8 mouse cellular contexts compared by ENCODE assay signal in the genomic region with DNA sequence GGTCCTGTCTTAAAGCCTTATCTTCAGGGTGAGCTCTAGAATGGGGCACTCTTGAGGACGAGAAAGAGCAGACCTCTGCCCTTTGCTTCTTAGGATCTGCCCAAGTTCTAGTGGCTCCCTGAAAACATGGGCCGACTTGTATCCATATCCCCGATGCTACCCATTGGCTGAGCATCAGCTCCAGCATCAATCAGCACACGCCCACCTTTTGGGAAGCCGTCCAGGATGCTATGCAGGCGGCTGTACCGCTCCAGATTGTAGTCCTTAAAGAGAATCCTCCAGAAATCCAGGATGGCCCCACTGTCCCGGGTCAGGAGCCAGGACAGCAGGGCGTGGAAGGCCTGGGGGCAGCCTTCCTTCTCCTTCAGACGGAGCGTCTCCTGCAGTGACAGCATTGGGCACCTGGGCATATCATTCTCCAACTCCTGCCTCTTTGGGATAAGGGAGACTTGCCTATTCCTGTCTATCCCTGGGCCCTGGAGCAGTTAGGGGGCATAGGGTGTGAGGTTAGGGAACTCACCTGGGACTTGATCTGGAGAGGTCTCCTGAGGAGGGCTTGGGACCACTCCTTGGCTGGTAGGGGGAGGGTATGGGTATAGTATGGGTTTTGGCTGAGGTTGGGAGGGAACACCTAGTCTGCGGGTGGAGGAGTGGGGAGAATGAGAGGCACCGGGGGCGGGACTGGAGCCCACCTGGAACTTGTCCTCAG. TPM values are rescaled to one million over a fixed set of nuclear protein-coding genes. Genes with fewer than 3 reads are reported as not detected.
DNase-seq lines count a peak whose midpoint lies in the region; ATAC-seq and TF ChIP-seq lines count a peak whose summit lies in the region.

No protein-coding gene starts in this region.

- H3K9me3 ChIP-seq in ES-E14 (ENCODE audit: control insufficient read depth, insufficient read depth, low read depth, low read length): no peaks in the 10 kb centered on the region
- no peaks in the 10 kb centered on the region for H3K9me3 ChIP-seq in intestine, embryonic 14.5 days (ENCODE audit: control insufficient read depth, low read length)
- H3K9me3 ChIP-seq in midbrain, embryonic 11.5 days (ENCODE audit: control insufficient read depth, low read length): no peaks in the 10 kb centered on the region

- 62% methylated on average over 14 of the region's 14 CpGs for WGBS in intestine, embryonic 14.5 days
- WGBS in midbrain, embryonic 11.5 days: 61% methylated on average over 14 of the region's 14 CpGs

- intact Hi-C loops in gastrocnemius, adult 2 months (cut with DNase I): no loop called here

- no peaks in the 10 kb centered on the region for H3K27me3 ChIP-seq in intestine, embryonic 14.5 days (replicated peaks; ENCODE audit: control insufficient read depth, insufficient read depth, low read length)
- no peaks in the 10 kb centered on the region for H3K27me3 ChIP-seq in midbrain, embryonic 11.5 days (ENCODE audit: control insufficient read depth, insufficient read depth, low read length)

- H3K4me3 ChIP-seq in gastrocnemius, adult 2 months: peak overlapping the region; percentile 50; the same call in 1 of the 2 replicates
- peak overlapping the region; percentile 34 to 50; a peak in 3 of 4 replicates for H3K4me3 ChIP-seq in ES-E14 (ENCODE audit: insufficient read depth in 1 of 2, low read depth in 1 of 2, low read length in 2 of 2, poor library complexity in 1 of 2, severe bottlenecking in 1 of 2)
- peak overlapping the region; percentile 18; the same call in 1 of the 2 replicates for H3K4me3 ChIP-seq in intestine, embryonic 14.5 days (ENCODE audit: low read depth, low read length)
- peak overlapping the region; percentile 17; the same call in 1 of the 2 replicates for H3K4me3 ChIP-seq in midbrain, embryonic 11.5 days (ENCODE audit: low read depth, low read length)

- 0 out of 2 replicates have a peak overlapping the region, but pooled peaks have one; percentile 8 for H3K9ac ChIP-seq in ES-E14 (ENCODE audit: insufficient read depth, low read depth, low read length, poor library complexity, severe bottlenecking)
- H3K9ac ChIP-seq in intestine, embryonic 14.5 days (ENCODE audit: low read length): no peak overlapping the region
- H3K9ac ChIP-seq in midbrain, embryonic 11.5 days (ENCODE audit: low read length): peak overlapping the region; percentile 34

- no peak for DNase-seq in gastrocnemius, adult 2 months
- no peak for DNase-seq in gastrocnemius, adult 8-10 months (ENCODE audit: low spot score in 2 of 2)
- no peak for DNase-seq in ES-E14 (ENCODE audit: low read depth, low spot score)
- no peak for DNase-seq in intestine, embryonic 14.5 days (ENCODE audit: low spot score)
- DNase-seq in midbrain, embryonic 11.5 days (ENCODE audit: low spot score, missing footprints): peak; percentile 67
- DNase-seq in spleen, postnatal 4 days (ENCODE audit: low spot score in 2 of 2): no peak
- no peak for DNase-seq in c-Kit-positive CD71-positive TER-119-positive erythroid progenitor cells, embryonic 14.5 days (ENCODE audit: low spot score)
- DNase-seq in cerebellum, postnatal 10 days: no peak

- peak overlapping the region; percentile 44 for H3K4me2 ChIP-seq in intestine, embryonic 14.5 days (ENCODE audit: low read length)
- peak overlapping the region; percentile 44 for H3K4me2 ChIP-seq in midbrain, embryonic 11.5 days

- H3K36me3 ChIP-seq in ES-E14 (ENCODE audit: control insufficient read depth, insufficient read depth, low read length, poor library complexity, severe bottlenecking): no peaks in the 10 kb centered on the region; the same call in 1 of the 2 replicates
- no peaks in the 10 kb centered on the region for H3K36me3 ChIP-seq in intestine, embryonic 14.5 days (ENCODE audit: control insufficient read depth, insufficient read depth, low read length)
- H3K36me3 ChIP-seq in midbrain, embryonic 11.5 days (ENCODE audit: control insufficient read depth, insufficient read depth, low read length): no peaks in the 10 kb centered on the region

- H3K4me1 ChIP-seq in ES-E14 (ENCODE audit: control insufficient read depth in 2 of 2, insufficient read depth in 2 of 2, low read length in 2 of 2, poor library complexity in 1 of 2): peaks cover 5 to 41% of the 10 kb centered on the region in 2 experiments; a peak in 3 of 4 replicates
- H3K4me1 ChIP-seq in intestine, embryonic 14.5 days (replicated peaks; ENCODE audit: control insufficient read depth, insufficient read depth, low read length): peaks cover 8% of the 10 kb centered on the region; the same call in 1 of the 2 replicates
- H3K4me1 ChIP-seq in midbrain, embryonic 11.5 days (ENCODE audit: control insufficient read depth, insufficient read depth, low read length): no peaks in the 10 kb centered on the region

- ATAC-seq in intestine, embryonic 14.5 days (replicated peaks; ENCODE audit: low FRiP score, low TSS enrichment, low read depth): no peak
- ATAC-seq in midbrain, embryonic 11.5 days (ENCODE audit: low FRiP score): peak; percentile 3

- in situ Hi-C loops in ES-E14 (cut with MboI; ENCODE audit: low sequenced_read_pairs in 2 of 2, unreplicated experiment in 2 of 2): no loop called here

- no peak for TF ChIP-seq CTCF in gastrocnemius, adult 2 months (IDR thresholded peaks at IDR 0.05)

- H3K27ac ChIP-seq in gastrocnemius, adult 2 months: no peak overlapping the region
- no peak overlapping the region for H3K27ac ChIP-seq in ES-E14 (ENCODE audit: insufficient read depth, low read depth, low read length, poor library complexity, severe bottlenecking)
- H3K27ac ChIP-seq in intestine, embryonic 14.5 days (ENCODE audit: low read depth): no peak overlapping the region
- no peak overlapping the region for H3K27ac ChIP-seq in midbrain, embryonic 11.5 days (ENCODE audit: low read depth, low read length)

TF ChIP-seq in ES-E14, 5 proteins besides CTCF, POLR2A, EP300 and RAD21:
- TF ChIP-seq MAFK (IDR thresholded peaks at IDR 0.05; ENCODE audit: insufficient read depth, low read depth, low read length): no peak
- no peak for TF ChIP-seq ZC3H11A (IDR thresholded peaks at IDR 0.05; ENCODE audit: borderline replicate concordance, low read depth, low read length)
- TF ChIP-seq CHD2 (IDR thresholded peaks at IDR 0.05; ENCODE audit: low read depth, low read length): no peak
- TF ChIP-seq HCFC1 (IDR thresholded peaks at IDR 0.05; ENCODE audit: borderline replicate concordance, insufficient read depth, low read length): no peak
- TF ChIP-seq ZNF384 (IDR thresholded peaks at IDR 0.05; ENCODE audit: low read depth, low read length): no peak

RNA-seq across cellular contexts. Expression of a gene that starts 0.6 kb away (rescaled TPM):
- total RNA-seq in gastrocnemius, adult 2 months (2021): not detected
- total RNA-seq in gastrocnemius, adult 8-10 months (2022): not detected
- total RNA-seq in ES-E14 (2012; rRNA removed): 68.3 and 88.3 TPM in 2 replicates
- 0.15 and 0.31 TPM in 2 replicates for polyA plus RNA-seq in intestine, embryonic 14.5 days (2014; fragmentation: Nextera tagmentation; extraction: Ambion mirVana)
- 0.10 TPM in 1 of 2 replicates, not detected in the other for polyA plus RNA-seq in midbrain, embryonic 11.5 days (2014; fragmentation: Nextera tagmentation; extraction: Ambion mirVana)

RNA-seq across cellular contexts. Expression of a gene that starts 1.1 kb away (rescaled TPM):
- not detected for total RNA-seq in gastrocnemius, adult 2 months (2021)
- total RNA-seq in gastrocnemius, adult 8-10 months (2022): not detected
- 328 and 388 TPM in 2 replicates for total RNA-seq in ES-E14 (2012; rRNA removed)
- polyA plus RNA-seq in intestine, embryonic 14.5 days (2014; fragmentation: Nextera tagmentation; extraction: Ambion mirVana): 0.34 TPM in 1 of 2 replicates, not detected in the other
- polyA plus RNA-seq in midbrain, embryonic 11.5 days (2014; fragmentation: Nextera tagmentation; extraction: Ambion mirVana): not detected in 2 replicates

RNA-seq across cellular contexts. Expression of a gene that starts 26.3 kb away (rescaled TPM):
- total RNA-seq in gastrocnemius, adult 2 months (2021): 1 to 10 TPM; 1.3 to 1.8 TPM
- 1 to 10 TPM; 1.0 to 1.6 (median 1.3) TPM for total RNA-seq in gastrocnemius, adult 8-10 months (2022)
- 30.5 and 31.7 TPM in 2 replicates for total RNA-seq in ES-E14 (2012; rRNA removed)
- polyA plus RNA-seq in intestine, embryonic 14.5 days (2014; fragmentation: Nextera tagmentation; extraction: Ambion mirVana): 3.9 and 4.7 TPM in 2 replicates
- polyA plus RNA-seq in midbrain, embryonic 11.5 days (2014; fragmentation: Nextera tagmentation; extraction: Ambion mirVana): 1.2 and 2.5 TPM in 2 replicates

RNA-seq across cellular contexts. Expression of a gene that starts 33.0 kb away (rescaled TPM):
- 1 to 10 TPM; 6.0 to 6.5 TPM for total RNA-seq in gastrocnemius, adult 2 months (2021)
- 10 to 100 TPM in 1 of 4 experiments, 1 to 10 TPM in 3; 7.0 to 10.6 (median 7.2) TPM for total RNA-seq in gastrocnemius, adult 8-10 months (2022)
- total RNA-seq in ES-E14 (2012; rRNA removed): 138 and 230 TPM in 2 replicates
- polyA plus RNA-seq in intestine, embryonic 14.5 days (2014; fragmentation: Nextera tagmentation; extraction: Ambion mirVana): 244 and 252 TPM in 2 replicates
- polyA plus RNA-seq in midbrain, embryonic 11.5 days (2014; fragmentation: Nextera tagmentation; extraction: Ambion mirVana): 96.9 and 103 TPM in 2 replicates

Comparison
In these comparisons a context has a peak if more than half of its experiments do, and no peak if none do; other contexts are left out.
1. RNA of a gene that starts 0.6 kb away (total RNA-seq): 68.3 to 88.3 TPM in ES-E14; not detected in gastrocnemius, adult 2 months and not detected in gastrocnemius, adult 8-10 months; every median in the first group is over 10 times any median in the second.
2. RNA of a gene that starts 1.1 kb away (total RNA-seq): 328 to 388 TPM in ES-E14; not detected in gastrocnemius, adult 8-10 months and not detected in gastrocnemius, adult 2 months; every median in the first group is over 100 times any median in the second.
3. RNA of a gene that starts 26.3 kb away (total RNA-seq): 30.5 to 31.7 TPM in ES-E14; 1.3 to 1.8 TPM in gastrocnemius, adult 2 months and 1.0 to 1.6 TPM in gastrocnemius, adult 8-10 months; every median in the first group is over 10 times any median in the second.
4. Peak in every context shown above with its lines, with median percentiles within 50 percentile points of each other: H3K4me3 ChIP-seq.